Mouse (Mus musculus) embryo, embryonic 10.5 days (tissue): ENCODE measurements around the gene Rce1.
"Not testable (repeated sequence)": the region's sequence is repeated elsewhere in the genome, so short reads cannot be mapped to it uniquely, and the experiment has no call there.

Source experiments
- DNase-seq: peaks from one replicate; pipeline ENCODE4 v3.0.0-alpha.2; 2015; ENCODE audit warnings: low spot score

Gene Rce1

GRCm38 (mm10) chr19:4613464-4614304 lies 11.8 kb downstream of the Rce1 start:
- no peak for DNase-seq

- DNase-seq: no peak
Measured at GRCm38 (mm10) chr19:4612181-4612961, 13.1 kb downstream of the Rce1 start.

- DNase-seq: no peak
Measured at GRCm38 (mm10) chr19:4610109-4610508, 15.3 kb downstream of the Rce1 start.

DNA sequence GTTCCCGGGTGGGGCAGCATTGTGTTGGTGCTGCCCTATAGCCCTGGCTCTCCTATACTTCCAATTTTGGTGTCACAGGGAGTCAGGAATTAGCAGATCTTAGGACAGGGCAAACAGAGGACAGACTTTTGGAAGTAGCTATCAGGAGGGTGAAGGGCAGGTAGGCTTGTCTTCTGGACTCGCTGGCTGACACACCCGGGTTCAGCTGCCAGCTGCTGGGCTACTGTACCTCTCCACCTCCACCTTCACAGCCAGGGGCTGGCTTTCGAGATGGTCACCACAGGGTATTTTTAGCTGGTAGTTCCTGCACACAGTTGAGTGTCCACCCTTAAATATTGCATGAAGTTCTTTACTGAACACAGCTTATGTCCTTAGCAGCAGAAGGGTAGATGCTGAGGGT lies 16.9 kb downstream of the Rce1 start:
- no peak for DNase-seq

GRCm38 (mm10) chr19:4607406-4607805 lies 18.0 kb downstream of the Rce1 start:
- DNase-seq: no peak

DNA sequence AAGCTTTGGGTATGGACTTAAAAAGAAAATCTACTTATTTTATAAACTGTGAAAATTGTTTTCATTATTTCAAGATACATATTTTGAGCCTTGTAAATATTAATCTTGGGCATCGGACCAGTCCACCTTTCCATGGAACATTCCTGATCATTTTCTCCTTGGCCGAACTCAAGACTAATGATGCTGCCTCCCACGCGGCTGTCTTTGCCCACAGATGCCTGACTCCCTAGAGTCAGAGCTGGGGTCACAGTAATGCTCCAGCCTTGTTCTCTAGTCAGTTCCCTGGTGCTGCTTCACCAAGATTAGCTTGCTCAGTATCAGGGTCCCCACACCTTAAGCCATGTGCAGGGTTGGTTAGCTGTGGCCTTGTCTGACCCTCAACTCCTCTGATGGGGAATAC lies 19.8 kb downstream of the Rce1 start:
- no peak for DNase-seq

DNA sequence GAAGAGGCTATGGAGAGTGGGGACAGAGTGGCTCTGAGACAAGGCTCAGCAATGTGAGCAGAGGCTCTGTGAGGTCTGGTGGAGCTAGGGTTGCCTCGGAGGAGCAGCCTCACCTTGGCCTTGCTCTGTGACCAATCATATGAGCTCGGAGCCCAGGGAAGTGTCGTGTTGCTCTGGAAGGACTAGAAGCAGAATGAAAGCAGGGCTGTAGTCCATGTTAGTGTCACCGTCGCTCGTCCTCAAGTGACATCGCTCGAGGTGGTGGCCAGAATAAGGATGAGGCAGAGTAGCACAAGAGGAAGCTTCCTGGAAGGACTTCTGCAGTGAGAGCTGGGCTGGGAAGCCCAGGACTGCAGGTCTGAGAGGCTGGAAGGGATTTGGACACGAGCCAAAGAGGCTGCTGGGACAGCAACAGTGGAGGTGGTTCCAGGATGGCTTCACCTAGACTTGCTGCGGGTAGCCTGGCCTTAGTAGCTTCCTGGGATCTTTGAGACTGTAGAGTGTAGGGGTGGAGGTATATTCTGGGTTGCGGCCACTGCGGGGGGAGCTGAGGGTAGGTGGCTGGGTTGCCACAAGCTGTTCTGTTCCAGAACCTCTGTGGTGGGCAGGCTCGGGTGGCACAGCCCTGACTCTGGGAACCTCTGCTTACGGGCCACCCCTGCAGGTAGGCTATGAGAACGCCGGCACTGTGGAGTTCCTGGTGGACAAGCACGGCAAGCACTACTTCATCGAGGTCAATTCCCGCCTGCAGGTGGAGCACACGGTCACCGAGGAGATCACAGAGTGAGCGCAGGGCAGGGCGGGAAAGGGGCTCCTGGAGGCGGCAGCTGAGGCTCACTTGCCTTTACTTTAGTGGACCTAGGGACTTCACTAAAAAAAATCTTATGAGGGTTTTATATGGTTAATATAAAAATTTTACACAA lies 21.4 kb downstream of the Rce1 start:
- DNase-seq: peak; percentile 66

- no peak for DNase-seq
Measured at GRCm38 (mm10) chr19:4602459-4602858, 23.0 kb downstream of the Rce1 start.

DNA sequence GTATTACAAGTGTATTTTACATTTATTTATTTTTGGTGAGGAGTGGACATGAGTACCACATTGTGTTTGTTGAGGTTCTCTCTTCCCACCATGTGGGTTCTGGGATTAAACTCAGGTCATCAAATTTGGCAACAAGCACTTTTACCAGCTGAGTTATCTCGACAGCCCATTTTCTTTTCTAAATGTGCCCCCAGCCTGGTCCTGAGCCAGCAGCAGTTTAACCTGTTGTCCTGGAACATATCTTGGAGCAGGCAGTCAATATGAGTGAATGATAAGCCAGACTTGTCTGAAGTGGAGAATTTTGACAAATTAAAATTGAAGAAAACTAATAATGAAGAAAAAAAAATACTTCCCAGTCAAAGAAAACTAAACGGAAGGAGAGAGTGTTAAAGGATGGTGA lies 29.4 kb downstream of the Rce1 start:
- DNase-seq: no peak

- no peak for DNase-seq
Measured at GRCm38 (mm10) chr19:4593792-4594522, 31.5 kb downstream of the Rce1 start.

DNA sequence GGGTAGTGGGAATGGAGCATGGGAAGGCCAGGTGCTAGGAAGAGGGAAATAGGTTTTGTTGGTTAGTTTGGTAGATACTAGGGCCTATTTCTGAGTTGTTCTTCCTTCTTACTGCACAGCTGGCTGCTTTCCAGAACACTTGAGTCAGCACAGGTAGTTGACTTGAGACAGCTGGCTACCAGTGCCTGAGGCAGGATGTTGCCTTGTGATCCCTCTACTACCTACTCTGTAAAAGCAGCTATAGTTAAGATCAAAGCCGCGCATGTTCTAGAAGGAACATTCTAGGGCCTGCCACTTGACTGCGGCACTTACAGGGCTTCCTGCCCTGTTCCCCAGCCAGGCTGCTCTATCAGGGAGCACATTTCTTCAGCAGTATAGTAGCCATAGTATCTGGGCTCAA lies 35.4 kb downstream of the Rce1 start:
- no peak for DNase-seq

DNA sequence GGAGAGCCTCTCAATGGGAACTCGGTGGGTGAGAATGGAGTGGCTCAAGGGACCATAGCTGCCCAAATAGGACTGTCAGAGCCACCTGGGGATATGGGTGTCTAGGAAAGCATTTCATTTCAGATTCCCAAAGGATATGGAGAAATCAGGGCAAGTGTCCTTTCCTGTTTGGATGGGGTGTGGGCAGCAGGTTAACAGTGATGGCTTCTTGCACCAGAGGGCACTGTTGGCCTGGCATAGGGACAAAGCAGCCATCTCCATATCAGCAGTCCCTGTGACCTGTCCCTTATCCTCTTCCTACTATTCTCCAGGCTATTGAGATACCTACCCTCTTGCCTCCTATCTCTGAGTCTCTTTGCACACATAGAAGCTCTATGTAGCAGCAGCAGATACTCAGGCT lies 36.4 kb downstream of the Rce1 start:
- DNase-seq: no peak

DNA sequence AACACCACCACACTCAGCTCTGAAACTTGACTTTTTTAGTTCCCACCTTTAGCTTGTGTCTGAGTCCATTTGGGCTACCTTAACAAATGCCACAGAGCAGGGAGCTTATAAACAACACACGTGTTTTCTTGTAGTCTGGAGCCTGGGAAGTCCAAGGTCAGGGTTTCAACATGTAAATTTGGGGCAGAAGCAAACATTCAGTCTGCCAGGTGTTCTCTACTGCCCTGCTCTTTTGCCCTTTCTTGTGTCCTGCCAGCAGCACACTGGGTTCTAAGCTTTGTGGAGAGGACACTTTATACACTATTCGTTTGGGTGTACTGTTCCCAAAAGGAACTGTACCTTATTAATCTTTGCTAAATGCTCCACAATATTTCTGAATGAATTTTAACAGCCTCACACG lies 37.0 kb downstream of the Rce1 start:
- DNase-seq: no peak

- DNase-seq: no peak
Measured at GRCm38 (mm10) chr19:4587426-4587825, 38.0 kb downstream of the Rce1 start.

DNA sequence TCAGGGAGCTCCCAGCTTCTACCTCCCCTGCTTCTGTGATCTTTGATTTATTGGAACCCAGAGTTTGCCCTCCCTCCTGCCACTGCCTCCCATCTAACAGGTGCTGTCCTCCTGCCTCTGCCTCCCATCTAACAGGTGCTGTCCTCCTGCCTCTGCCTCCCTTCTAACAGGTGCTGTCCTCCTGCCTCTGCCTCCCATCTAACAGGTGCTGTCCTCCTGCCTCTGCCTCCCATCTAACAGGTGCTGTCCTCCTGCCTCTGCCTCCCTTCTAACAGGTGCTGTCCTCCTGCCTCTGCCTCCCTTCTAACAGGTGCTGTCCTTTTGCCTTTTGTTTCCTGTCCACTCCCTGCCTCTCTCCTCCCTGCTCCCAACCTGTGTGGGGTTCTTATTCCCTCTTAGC lies 38.7 kb downstream of the Rce1 start:
- DNase-seq: not testable (repeated sequence)

GRCm38 (mm10) chr19:4583856-4584255 lies 41.6 kb downstream of the Rce1 start:
- DNase-seq: no peak

DNA sequence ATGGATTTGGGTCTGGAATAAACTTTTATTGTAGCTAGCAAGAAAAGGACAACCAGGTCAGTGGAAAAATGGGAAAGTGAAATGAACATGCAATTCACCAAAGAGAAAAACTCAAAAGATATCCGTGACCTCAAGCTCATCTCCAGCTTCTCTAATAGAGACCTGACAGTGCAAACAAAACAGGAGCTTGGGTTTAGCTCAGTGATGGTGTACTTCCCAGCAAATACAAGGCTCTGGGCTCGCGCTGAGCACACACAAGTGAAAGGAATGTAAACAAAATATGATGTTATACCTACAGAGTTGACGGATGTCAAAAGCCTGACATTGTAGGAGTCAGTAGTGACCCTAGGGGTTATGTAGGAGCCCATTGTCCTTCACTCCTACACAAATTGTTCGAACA lies 46.1 kb downstream of the Rce1 start:
- DNase-seq: no peak

DNA sequence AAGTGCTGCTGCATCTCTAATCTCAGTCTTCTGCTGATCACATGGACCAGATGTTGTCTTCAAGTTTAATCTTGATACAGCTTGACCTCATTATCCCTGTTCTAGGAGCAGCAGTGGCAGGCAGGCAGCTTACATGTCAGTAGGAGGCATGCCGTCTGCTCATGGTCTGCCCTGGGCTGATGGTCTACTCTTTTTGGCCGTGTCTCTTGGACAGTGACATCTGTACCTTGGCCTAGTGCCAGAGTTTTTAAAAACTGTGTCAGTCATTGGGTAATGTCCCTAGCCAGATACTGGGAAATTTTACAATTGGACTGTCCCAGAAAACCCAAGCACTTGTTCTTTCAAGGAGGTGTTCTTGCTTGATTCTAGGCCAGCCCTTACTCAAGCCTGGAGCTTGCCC lies 46.6 kb downstream of the Rce1 start:
- no peak for DNase-seq

DNA sequence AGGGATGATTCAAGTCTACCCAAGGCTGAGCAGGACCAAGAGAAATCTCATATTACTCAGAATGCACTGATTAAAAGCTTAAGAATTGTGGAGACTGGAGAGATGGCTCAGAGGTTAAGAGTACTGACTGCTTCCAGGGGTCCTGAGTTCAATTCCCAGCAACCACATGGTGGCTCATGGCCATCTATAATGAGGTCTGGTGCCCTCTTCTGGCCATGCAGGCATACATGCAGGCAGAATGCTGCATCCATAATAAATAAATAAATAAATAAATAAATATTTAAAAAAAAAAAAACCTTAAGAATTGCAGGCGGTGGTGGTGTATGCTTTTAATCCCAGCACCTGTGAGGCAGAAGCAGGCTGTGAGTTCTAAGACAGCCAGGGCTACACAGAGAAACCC lies 52.2 kb downstream of the Rce1 start:
- no peak for DNase-seq
